Mouse (Mus musculus) midbrain, embryonic 12.5 days (tissue): Measurements from ENCODE around the gene Nup210. TPM values are rescaled to one million over a fixed set of nuclear protein-coding genes. Genes with fewer than 3 reads are reported as not detected.
A peak's percentile ranks its signal among the peaks of the same experiment; 100 is the strongest.

Source experiments
- ATAC-seq: fragments of 200-750 bp; cut with Nextera tagmentation; 2 replicates; pipeline ENCODE4 v1.8.0; 2017; ENCODE audit warnings: low read depth, moderate TSS enrichment, moderate library complexity; ENCODE audit not compliant: low FRiP score
- H3K27ac ChIP-seq: fragments of 300-500 bp; sonication (generic); replicated peaks from 2 replicates; pipeline ENCODE4 v1.5.1; 2016; ENCODE audit warnings: mild to moderate bottlenecking
- H3K27me3 ChIP-seq: fragments of 300-500 bp; sonication (generic); 2 replicates; pipeline ENCODE4 v1.6.1; 2016; ENCODE audit warnings: mild to moderate bottlenecking
- H3K36me3 ChIP-seq: fragments of 300-500 bp; sonication (generic); 2 replicates; pipeline ENCODE4 v1.6.1; 2016
- H3K4me1 ChIP-seq: fragments of 300-500 bp; sonication (generic); 2 replicates; pipeline ENCODE4 v1.6.1; 2016
- H3K4me2 ChIP-seq: fragments of 300-500 bp; sonication (generic); replicated peaks from 2 replicates; pipeline ENCODE4 v1.6.1; 2016; ENCODE audit warnings: mild to moderate bottlenecking, moderate library complexity
- H3K4me3 ChIP-seq: fragments of 300-500 bp; sonication (generic); 2 replicates; pipeline ENCODE4 v1.5.1; 2016; ENCODE audit warnings: mild to moderate bottlenecking
- H3K9ac ChIP-seq: fragments of 300-500 bp; sonication (generic); replicated peaks from 2 replicates; pipeline ENCODE4 v1.6.1; 2016; ENCODE audit warnings: mild to moderate bottlenecking, moderate library complexity
- H3K9me3 ChIP-seq: fragments of 300-500 bp; sonication (generic); 2 replicates; pipeline ENCODE4 v1.6.1; 2016; ENCODE audit warnings: mild to moderate bottlenecking
- WGBS: fragments of 180-500 bp; shearing (Covaris S2); methylation state at CpG from one replicate; pipeline ENCODE4 v1.1.7; 2016; 5-methylcytosine and 5-hydroxymethylcytosine counted together
- polyA plus RNA-seq: library from polyadenylated mRNA; unstranded; fragments of >200 nt; fragmentation: Nextera tagmentation; extraction: Ambion mirVana; gene quantifications from 2 replicates; pipeline ENCODE4 v1.2.1, GENCODE M21; 2016

The Nup210 gene
- polyA plus RNA-seq, 1 experiment from 2014 or later = 23.4 TPM

GRCm38 (mm10) chr6:91092216-91092899 is 24.3 kb downstream of the Nup210 start:
- 84% methylated on average over 10 of the region's 10 CpGs for WGBS
- peaks cover 40% of the 10 kb centered on the region for H3K36me3 ChIP-seq

GRCm38 (mm10) chr6:91085114-91085892 is 31.3 kb downstream of the Nup210 start:
- Histone ChIP-seq H3K4me1 (no peaks in the 10 kb centered on the region), H3K4me2 (no peak overlapping the region), H3K4me3 (no peak overlapping the region), H3K9me3 (no peaks in the 10 kb centered on the region), H3K27me3 (no peaks in the 10 kb centered on the region), H3K36me3 (peaks cover 30% of the 10 kb centered on the region), H3K27ac (no peak overlapping the region), H3K9ac (no peak overlapping the region)
- 81% methylated on average over 5 of the region's 5 CpGs for WGBS
- ATAC-seq = no peak

More at GRCm38 (mm10) chr6:91092216-91092899, 24.3 kb downstream of the Nup210 start:
- H3K9ac ChIP-seq = no peak overlapping the region
- ATAC-seq = no peak
- H3K27me3 ChIP-seq = no peaks in the 10 kb centered on the region
- H3K9me3 ChIP-seq = no peaks in the 10 kb centered on the region
- no peaks in the 10 kb centered on the region for H3K4me1 ChIP-seq
- H3K27ac ChIP-seq = no peak overlapping the region
- no peak overlapping the region for H3K4me2 ChIP-seq
- H3K4me3 ChIP-seq = no peak overlapping the region

GRCm38 (mm10) chr6:91080033-91080432 is 36.6 kb downstream of the Nup210 start:
- H3K4me2 ChIP-seq = no peak overlapping the region
- no peak overlapping the region for H3K9ac ChIP-seq
- H3K9me3 ChIP-seq = no peaks in the 10 kb centered on the region
- peaks cover 22% of the 10 kb centered on the region for H3K36me3 ChIP-seq
- ATAC-seq = no peak
- no peak overlapping the region for H3K4me3 ChIP-seq
- H3K27me3 ChIP-seq = no peaks in the 10 kb centered on the region
- H3K27ac ChIP-seq = no peak overlapping the region
- no peaks in the 10 kb centered on the region for H3K4me1 ChIP-seq
- 34% methylated on average over 1 of the region's 1 CpGs for WGBS

- no peak overlapping the region for H3K4me3 ChIP-seq
- no peak for ATAC-seq
- no peaks in the 10 kb centered on the region for H3K9me3 ChIP-seq
- H3K27me3 ChIP-seq = no peaks in the 10 kb centered on the region
- H3K4me1 ChIP-seq = no peaks in the 10 kb centered on the region
- H3K27ac ChIP-seq = no peak overlapping the region
- H3K9ac ChIP-seq = no peak overlapping the region
- 87% methylated on average over 9 of the region's 9 CpGs for WGBS
- peaks cover 35% of the 10 kb centered on the region for H3K36me3 ChIP-seq
- H3K4me2 ChIP-seq = no peak overlapping the region
Measured at GRCm38 (mm10) chr6:91076249-91076648, 40.4 kb downstream of the Nup210 start.

GRCm38 (mm10) chr6:91068511-91068910 is 48.1 kb downstream of the Nup210 start:
- Histone ChIP-seq H3K4me3 (no peak overlapping the region), H3K27me3 (no peaks in the 10 kb centered on the region), H3K36me3 (peaks cover 65% of the 10 kb centered on the region), H3K4me1 (no peaks in the 10 kb centered on the region), H3K9me3 (no peaks in the 10 kb centered on the region), H3K9ac (no peak overlapping the region), H3K4me2 (no peak overlapping the region), H3K27ac (no peak overlapping the region)
- WGBS = 86% methylated on average over 1 of the region's 1 CpGs
- no peak for ATAC-seq

- Histone ChIP-seq H3K27me3 (no peaks in the 10 kb centered on the region), H3K27ac (no peak overlapping the region), H3K36me3 (peaks cover 52% of the 10 kb centered on the region), H3K4me2 (no peak overlapping the region), H3K4me3 (no peak overlapping the region), H3K4me1 (no peaks in the 10 kb centered on the region), H3K9ac (no peak overlapping the region), H3K9me3 (no peaks in the 10 kb centered on the region)
- WGBS = 93% methylated on average over 3 of the region's 3 CpGs
- no peak for ATAC-seq
Measured at GRCm38 (mm10) chr6:91067048-91067447, 49.6 kb downstream of the Nup210 start.

- no peak overlapping the region for H3K4me2 ChIP-seq
- H3K27ac ChIP-seq = no peak overlapping the region
- no peak for ATAC-seq
- no peaks in the 10 kb centered on the region for H3K27me3 ChIP-seq
- 87% methylated on average over 2 of the region's 2 CpGs for WGBS
- H3K9me3 ChIP-seq = no peaks in the 10 kb centered on the region
- no peak overlapping the region for H3K4me3 ChIP-seq
- H3K4me1 ChIP-seq = no peaks in the 10 kb centered on the region
- H3K36me3 ChIP-seq = peaks cover 43% of the 10 kb centered on the region
- no peak overlapping the region for H3K9ac ChIP-seq
Measured at GRCm38 (mm10) chr6:91061296-91061695, 55.3 kb downstream of the Nup210 start.

- H3K9ac ChIP-seq = no peak overlapping the region
- no peaks in the 10 kb centered on the region for H3K27me3 ChIP-seq
- ATAC-seq = 0 out of 2 replicates have a peak, but pooled peaks have one; percentile 16
- WGBS = 40% methylated on average over 2 of the region's 2 CpGs
- no peaks in the 10 kb centered on the region for H3K9me3 ChIP-seq
- H3K27ac ChIP-seq = no peak overlapping the region
- H3K36me3 ChIP-seq = peaks cover 36% of the 10 kb centered on the region
- no peaks in the 10 kb centered on the region for H3K4me1 ChIP-seq
- no peak overlapping the region for H3K4me3 ChIP-seq
- H3K4me2 ChIP-seq = no peak overlapping the region
Measured at GRCm38 (mm10) chr6:91059711-91060110, 56.9 kb downstream of the Nup210 start.

- no peak overlapping the region for H3K9ac ChIP-seq
- no peak overlapping the region for H3K4me3 ChIP-seq
- no peaks in the 10 kb centered on the region for H3K9me3 ChIP-seq
- no peak overlapping the region for H3K4me2 ChIP-seq
- ATAC-seq = no peak
- H3K27me3 ChIP-seq = no peaks in the 10 kb centered on the region
- H3K4me1 ChIP-seq = no peaks in the 10 kb centered on the region
- WGBS = 76% methylated on average over 2 of the region's 2 CpGs
- H3K27ac ChIP-seq = no peak overlapping the region
- H3K36me3 ChIP-seq = peaks cover 40% of the 10 kb centered on the region
Measured at GRCm38 (mm10) chr6:91057989-91058388, 58.6 kb downstream of the Nup210 start.

GRCm38 (mm10) chr6:91056348-91056747 is 60.3 kb downstream of the Nup210 start:
- peaks cover 46% of the 10 kb centered on the region for H3K36me3 ChIP-seq
- H3K27me3 ChIP-seq = no peaks in the 10 kb centered on the region
- H3K27ac ChIP-seq = no peak overlapping the region
- no peak overlapping the region for H3K4me2 ChIP-seq
- ATAC-seq = no peak
- H3K4me3 ChIP-seq = no peak overlapping the region
- no peaks in the 10 kb centered on the region for H3K4me1 ChIP-seq
- H3K9ac ChIP-seq = no peak overlapping the region
- no peaks in the 10 kb centered on the region for H3K9me3 ChIP-seq

- Histone ChIP-seq H3K27ac (no peak overlapping the region), H3K9me3 (no peaks in the 10 kb centered on the region), H3K4me2 (no peak overlapping the region), H3K9ac (no peak overlapping the region), H3K4me1 (no peaks in the 10 kb centered on the region), H3K4me3 (no peak overlapping the region), H3K36me3 (peaks cover 46% of the 10 kb centered on the region), H3K27me3 (no peaks in the 10 kb centered on the region)
- 94% methylated on average over 4 of the region's 4 CpGs for whole genome bisulfite sequencing
- no peak for ATAC-seq
Measured at GRCm38 (mm10) chr6:91052572-91052971, 64.1 kb downstream of the Nup210 start.

GRCm38 (mm10) chr6:91048019-91048418 is 68.6 kb downstream of the Nup210 start:
- no peak overlapping the region for H3K27ac ChIP-seq
- H3K36me3 ChIP-seq = peaks cover 28% of the 10 kb centered on the region
- H3K9me3 ChIP-seq = no peaks in the 10 kb centered on the region
- H3K4me3 ChIP-seq = no peak overlapping the region
- no peak overlapping the region for H3K4me2 ChIP-seq
- H3K27me3 ChIP-seq = no peaks in the 10 kb centered on the region
- ATAC-seq = no peak
- H3K4me1 ChIP-seq = no peaks in the 10 kb centered on the region
- no peak overlapping the region for H3K9ac ChIP-seq
- WGBS = 83% methylated on average over 7 of the region's 7 CpGs
